Mouse (Mus musculus) kidney, postnatal 10 days (tissue): ENCODE measurements at regions not wholly inside any gene's neighbourhood (a gene's known extent, or its start where the extent isn't known, plus 50 kb on each side); places are given as distances from the start of the nearest gene placed in this dataset.

ENCODE experiments used
- DNase-seq: peaks from one replicate; pipeline ENCODE4 v3.0.0; 2021; ENCODE audit warnings: mixed read lengths

- DNase-seq: no peak
Measured at GRCm38 (mm10) chr6:103421013-103421933, 89.1 kb upstream of the Chl1 start.

GRCm38 (mm10) chr6:103430933-103431594 is 79.3 kb upstream of the Chl1 start:
- no peak for DNase-seq

GRCm38 (mm10) chr6:103431595-103431957 is 78.8 kb upstream of the Chl1 start:
- no peak for DNase-seq
